Mouse (Mus musculus): ENCODE data around the gene Epha1.

Epha1 gene

DNA sequence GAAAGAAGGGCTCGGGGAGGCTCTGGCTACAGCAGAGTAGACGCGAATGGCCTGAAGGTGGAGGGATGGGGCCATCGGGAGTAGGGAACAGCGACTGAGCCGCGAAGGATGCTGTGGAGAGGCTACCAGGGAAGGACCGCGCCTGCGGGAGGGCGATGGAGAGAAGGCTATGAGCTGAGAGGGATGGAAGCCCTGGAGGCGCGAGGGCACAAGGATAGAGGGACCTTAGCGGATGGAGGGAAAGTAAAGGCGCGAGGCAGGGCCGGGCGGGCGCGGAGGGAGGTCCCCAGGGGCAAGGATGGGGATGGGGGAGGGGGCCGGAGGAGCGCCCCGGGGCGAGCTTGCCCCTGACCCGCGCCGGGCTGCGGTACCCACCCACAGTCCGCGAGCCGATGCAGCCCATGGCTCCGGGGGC lies 49.0 kb downstream of the Epha1 start:
- peak; percentile 17 for DNase-seq (ENCODE audit: low spot score)

DNA sequence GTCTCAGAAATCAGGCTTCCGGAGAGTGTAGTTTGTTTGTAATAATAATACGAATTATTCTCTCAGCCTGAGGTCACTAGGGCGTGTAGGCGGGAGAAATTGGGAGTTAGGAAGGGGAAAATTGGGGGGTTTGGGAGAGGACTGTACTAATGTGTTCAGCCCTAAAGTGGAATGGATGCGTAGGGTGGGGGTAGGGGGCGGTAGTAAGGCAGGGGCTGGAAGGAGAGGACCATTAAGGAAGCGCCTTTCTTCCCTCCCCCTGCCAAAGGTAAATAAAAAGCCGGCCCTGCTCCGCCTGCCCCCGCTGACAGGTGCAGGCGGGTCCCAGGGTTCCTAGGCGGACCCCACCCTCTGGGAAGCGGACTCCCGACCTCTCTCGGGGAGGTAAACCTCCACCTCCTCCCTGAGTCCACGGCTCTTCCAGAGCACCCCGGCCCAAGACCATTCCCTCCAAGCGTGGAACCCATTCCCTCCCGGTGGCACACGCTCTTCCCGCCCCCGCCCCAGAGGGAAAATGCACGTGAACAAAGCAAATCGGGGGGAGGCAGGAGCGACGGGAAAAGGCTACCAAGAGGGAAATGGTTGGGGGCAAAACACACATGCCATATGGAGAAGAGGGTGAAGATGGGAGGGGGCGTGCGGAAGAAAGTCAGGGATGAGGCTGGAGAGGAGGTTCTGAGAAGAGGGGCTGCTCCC lies 49.5 kb downstream of the Epha1 start:
- no peak for DNase-seq (ENCODE audit: low spot score)

DNA sequence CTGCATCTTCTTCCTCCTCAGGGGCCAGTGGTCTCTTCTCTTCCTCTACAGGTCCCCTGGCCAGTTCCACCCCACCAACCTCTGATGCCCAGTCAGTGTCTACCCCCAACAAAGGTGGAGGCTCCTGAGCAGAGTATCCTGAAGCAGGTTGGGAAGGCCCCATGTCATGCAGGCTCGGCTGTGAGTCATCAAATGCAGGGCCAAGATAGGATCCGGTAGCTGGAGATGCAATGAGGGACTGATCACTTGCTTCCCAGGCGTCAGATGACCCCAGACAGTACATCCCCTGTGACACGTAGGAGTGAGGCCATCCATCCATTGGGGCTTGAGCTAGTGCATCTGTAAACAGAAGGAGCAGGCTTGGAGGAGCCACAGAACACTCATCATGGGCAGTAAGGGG lies 54.8 kb downstream of the Epha1 start:
- DNase-seq (ENCODE audit: low spot score): no peak

DNA sequence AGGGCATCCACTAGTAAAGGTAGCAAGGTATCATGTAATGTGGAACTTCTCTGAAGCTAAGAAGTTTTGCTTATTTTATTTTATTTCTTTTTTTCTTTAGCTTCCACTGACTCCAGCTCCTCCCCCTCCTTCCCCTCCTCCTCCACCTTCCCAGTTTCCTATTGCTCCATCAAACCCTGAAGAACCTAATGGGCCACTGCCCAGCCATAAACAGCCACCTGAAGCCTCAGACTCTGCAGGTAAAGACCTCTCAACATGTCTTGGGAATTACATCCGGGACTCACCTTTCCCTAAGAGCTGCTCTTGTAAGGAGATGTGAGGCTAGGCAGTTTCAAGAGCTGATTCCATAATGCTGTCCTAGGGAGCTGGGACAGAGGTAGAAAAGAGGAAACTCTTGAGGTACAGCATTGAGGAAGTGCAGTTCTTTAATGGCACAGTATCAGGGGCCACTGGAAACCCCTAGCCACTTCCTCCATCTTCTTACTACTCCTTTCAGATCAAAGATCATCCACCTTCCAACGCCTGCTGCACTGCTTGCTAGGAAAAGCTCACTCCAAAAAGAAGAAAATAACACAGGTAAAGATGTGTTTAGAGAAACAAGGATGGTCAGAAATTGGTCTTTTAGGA lies 62.5 kb downstream of the Epha1 start:
- DNase-seq (ENCODE audit: low spot score): no peak

DNA sequence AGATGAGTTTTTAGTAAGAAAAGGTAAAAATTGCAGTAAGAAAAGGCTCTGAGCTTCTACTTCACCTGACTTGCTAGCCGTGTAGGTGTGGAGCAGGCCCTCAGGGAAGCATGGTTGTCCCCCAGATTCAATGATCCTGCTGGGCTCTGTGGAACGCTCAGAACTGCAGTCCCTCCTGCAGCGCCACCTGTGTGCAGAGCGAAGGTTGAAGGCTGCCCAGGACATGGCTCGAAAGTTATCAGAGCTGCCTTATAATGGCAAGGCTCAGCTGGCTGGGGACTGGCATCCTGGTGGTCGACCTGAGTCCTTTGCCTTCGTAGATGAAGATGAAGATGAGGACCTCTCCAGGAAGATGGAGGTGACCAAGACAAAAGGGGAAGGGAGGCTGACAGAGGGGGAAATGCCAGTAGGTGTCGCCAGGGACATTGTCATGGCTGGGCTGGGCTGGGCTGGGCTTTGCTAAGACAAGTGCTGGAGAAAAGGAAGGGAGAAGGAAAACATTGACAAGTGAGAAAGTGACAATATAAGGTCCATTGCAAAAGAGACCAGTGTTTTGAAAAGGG lies 63.2 kb downstream of the Epha1 start:
- DNase-seq (ENCODE audit: low spot score): no peak

Measured in ovary, postnatal 36 days (tissue).